Mouse (Mus musculus) embryonic facial prominence, embryonic 12.5 days (tissue): ENCODE results near the gene Csf2rb2. TPM values are rescaled to one million over a fixed set of nuclear protein-coding genes. Genes with fewer than 3 reads are reported as not detected.
"Not testable (repeated sequence)": the region's sequence is repeated elsewhere in the genome, so short reads cannot be mapped to it uniquely, and the experiment has no call there.

Experiments
- ATAC-seq: fragments of 200-750 bp; cut with Nextera tagmentation; 2 replicates; pipeline ENCODE4 v1.8.0; 2017; ENCODE audit not compliant: insufficient number of reproducible peaks, insufficient read depth, low FRiP score, low TSS enrichment
- H3K27ac ChIP-seq: fragments of 300-500 bp; sonication (generic); 2 replicates; pipeline ENCODE4 v1.5.1; 2016; ENCODE audit warnings: mild to moderate bottlenecking
- H3K27me3 ChIP-seq: fragments of 300-500 bp; sonication (generic); 2 replicates; pipeline ENCODE4 v1.6.1; 2016; ENCODE audit warnings: mild to moderate bottlenecking, moderate library complexity
- H3K36me3 ChIP-seq: fragments of 300-500 bp; sonication (generic); 2 replicates; pipeline ENCODE4 v1.6.1; 2016; ENCODE audit warnings: mild to moderate bottlenecking
- H3K4me1 ChIP-seq: fragments of 300-500 bp; sonication (generic); 2 replicates; pipeline ENCODE4 v1.6.1; 2016
- H3K4me2 ChIP-seq: fragments of 300-500 bp; sonication (generic); replicated peaks from 2 replicates; pipeline ENCODE4 v1.6.1; 2016; ENCODE audit warnings: mild to moderate bottlenecking, moderate library complexity
- H3K4me3 ChIP-seq: fragments of 300-500 bp; sonication (generic); 2 replicates; pipeline ENCODE4 v1.5.1; 2016; ENCODE audit warnings: mild to moderate bottlenecking
- H3K9ac ChIP-seq: fragments of 300-500 bp; sonication (generic); 2 replicates; pipeline ENCODE4 v1.6.1; 2016; ENCODE audit warnings: mild to moderate bottlenecking, moderate library complexity
- H3K9me3 ChIP-seq: fragments of 300-500 bp; sonication (generic); 2 replicates; pipeline ENCODE4 v1.6.1; 2016; ENCODE audit warnings: mild to moderate bottlenecking, moderate library complexity
- WGBS: fragments of 180-500 bp; shearing (Covaris S2); methylation state at CpG from one replicate; pipeline ENCODE4 v1.1.7; 2016; 5-methylcytosine and 5-hydroxymethylcytosine counted together
- polyA plus RNA-seq: library from polyadenylated mRNA; unstranded; fragments of >200 nt; fragmentation: Nextera tagmentation; extraction: Ambion mirVana; gene quantifications from 2 replicates; pipeline ENCODE4 v1.2.1, GENCODE M21; 2016

Csf2rb2 gene
- polyA plus RNA-seq, 1 experiment from 2014 or later: 0.35 TPM

GRCm38 (mm10) chr15:78310971-78311370, 5.5 kb upstream of the Csf2rb2 start:
- 70% methylated on average over 4 of the region's 4 CpGs for WGBS
- ATAC-seq: no peak
- H3K4me1 ChIP-seq: no peaks in the 10 kb centered on the region

GRCm38 (mm10) chr15:78309865-78310264, 4.3 kb upstream of the Csf2rb2 start:
- 20% methylated on average over 5 of the region's 5 CpGs for WGBS
- Histone ChIP-seq H3K27me3 (no peaks in the 10 kb centered on the region), H3K36me3 (no peaks in the 10 kb centered on the region), H3K4me1 (no peaks in the 10 kb centered on the region), H3K4me3 (no peak overlapping the region), H3K9me3 (no peaks in the 10 kb centered on the region), H3K4me2 (no peak overlapping the region), H3K27ac (no peak overlapping the region), H3K9ac (no peak overlapping the region)
- ATAC-seq: no peak

More at GRCm38 (mm10) chr15:78310971-78311370, 5.5 kb upstream of the Csf2rb2 start:
- H3K4me2 ChIP-seq: no peak overlapping the region
- no peaks in the 10 kb centered on the region for H3K27me3 ChIP-seq
- no peak overlapping the region for H3K4me3 ChIP-seq
- no peaks in the 10 kb centered on the region for H3K9me3 ChIP-seq
- H3K27ac ChIP-seq: no peak overlapping the region
- H3K36me3 ChIP-seq: no peaks in the 10 kb centered on the region
- no peak overlapping the region for H3K9ac ChIP-seq

GRCm38 (mm10) chr15:78303665-78304233, 1.8 kb downstream of the Csf2rb2 start:
- 89% methylated on average over 6 of the region's 6 CpGs for WGBS
- Histone ChIP-seq H3K4me3 (no peak overlapping the region), H3K4me2 (no peak overlapping the region), H3K27ac (no peak overlapping the region), H3K27me3 (no peaks in the 10 kb centered on the region), H3K4me1 (no peaks in the 10 kb centered on the region), H3K9ac (no peak overlapping the region), H3K36me3 (no peaks in the 10 kb centered on the region), H3K9me3 (no peaks in the 10 kb centered on the region)
- no peak for ATAC-seq

- Histone ChIP-seq H3K9me3 (no peaks in the 10 kb centered on the region), H3K27ac (no peak overlapping the region), H3K4me3 (no peak overlapping the region), H3K9ac (no peak overlapping the region), H3K36me3 (no peaks in the 10 kb centered on the region), H3K4me2 (no peak overlapping the region), H3K4me1 (no peaks in the 10 kb centered on the region), H3K27me3 (no peaks in the 10 kb centered on the region)
- no peak for ATAC-seq
- WGBS: 91% methylated on average over 4 of the region's 4 CpGs
Measured at GRCm38 (mm10) chr15:78302718-78303117, 2.8 kb downstream of the Csf2rb2 start.

- ATAC-seq: no peak
- Histone ChIP-seq H3K4me2 (no peak overlapping the region), H3K4me3 (no peak overlapping the region), H3K27me3 (no peaks in the 10 kb centered on the region), H3K9me3 (no peaks in the 10 kb centered on the region), H3K4me1 (no peaks in the 10 kb centered on the region), H3K27ac (no peak overlapping the region), H3K36me3 (no peaks in the 10 kb centered on the region), H3K9ac (no peak overlapping the region)
Measured at GRCm38 (mm10) chr15:78300773-78301172, 4.7 kb downstream of the Csf2rb2 start.

- Histone ChIP-seq H3K4me3 (no peak overlapping the region), H3K36me3 (no peaks in the 10 kb centered on the region), H3K4me1 (no peaks in the 10 kb centered on the region), H3K4me2 (no peak overlapping the region), H3K9ac (no peak overlapping the region), H3K27me3 (no peaks in the 10 kb centered on the region), H3K9me3 (no peaks in the 10 kb centered on the region), H3K27ac (no peak overlapping the region)
- no peak for ATAC-seq
- WGBS: 77% methylated on average over 3 of the region's 3 CpGs
Measured at GRCm38 (mm10) chr15:78299641-78300040, 5.9 kb downstream of the Csf2rb2 start.

GRCm38 (mm10) chr15:78298558-78298957, 7.0 kb downstream of the Csf2rb2 start:
- Histone ChIP-seq H3K4me1 (no peaks in the 10 kb centered on the region), H3K9me3 (no peaks in the 10 kb centered on the region), H3K36me3 (no peaks in the 10 kb centered on the region), H3K27ac (no peak overlapping the region), H3K27me3 (no peaks in the 10 kb centered on the region), H3K4me2 (no peak overlapping the region), H3K9ac (no peak overlapping the region), H3K4me3 (no peak overlapping the region)
- 79% methylated on average over 1 of the region's 1 CpGs for WGBS
- no peak for ATAC-seq

GRCm38 (mm10) chr15:78293716-78294115, 11.8 kb downstream of the Csf2rb2 start:
- Histone ChIP-seq H3K4me2 (no peak overlapping the region), H3K4me1 (no peaks in the 10 kb centered on the region), H3K27me3 (no peaks in the 10 kb centered on the region), H3K27ac (no peak overlapping the region), H3K4me3 (no peak overlapping the region), H3K9me3 (no peaks in the 10 kb centered on the region), H3K9ac (no peak overlapping the region), H3K36me3 (no peaks in the 10 kb centered on the region)
- 84% methylated on average over 4 of the region's 4 CpGs for WGBS
- no peak for ATAC-seq

- not testable (repeated sequence) for H3K4me1 ChIP-seq, H3K4me2 ChIP-seq, H3K4me3 ChIP-seq, ATAC-seq, H3K9ac ChIP-seq, H3K27ac ChIP-seq, H3K9me3 ChIP-seq, H3K36me3 ChIP-seq, H3K27me3 ChIP-seq
- WGBS: 13% methylated on average over 2 of the region's 2 CpGs
Measured at GRCm38 (mm10) chr15:78293228-78293627, 12.3 kb downstream of the Csf2rb2 start.

- not testable (repeated sequence) for H3K4me1 ChIP-seq, H3K9me3 ChIP-seq, H3K27me3 ChIP-seq, H3K36me3 ChIP-seq, H3K4me2 ChIP-seq, H3K9ac ChIP-seq, ATAC-seq, H3K27ac ChIP-seq, H3K4me3 ChIP-seq
- WGBS: 53% methylated on average over 5 of the region's 5 CpGs
Measured at GRCm38 (mm10) chr15:78289775-78290174, 15.7 kb downstream of the Csf2rb2 start.

- 79% methylated on average over 5 of the region's 5 CpGs for WGBS
- Histone ChIP-seq H3K9me3 (no peaks in the 10 kb centered on the region), H3K4me1 (no peaks in the 10 kb centered on the region), H3K4me3 (no peak overlapping the region), H3K4me2 (no peak overlapping the region), H3K27ac (no peak overlapping the region), H3K27me3 (no peaks in the 10 kb centered on the region), H3K36me3 (no peaks in the 10 kb centered on the region), H3K9ac (no peak overlapping the region)
- no peak for ATAC-seq
Measured at GRCm38 (mm10) chr15:78287941-78288340, 17.6 kb downstream of the Csf2rb2 start.

GRCm38 (mm10) chr15:78278308-78278707, 27.2 kb downstream of the Csf2rb2 start:
- 74% methylated on average over 2 of the region's 2 CpGs for WGBS

GRCm38 (mm10) chr15:78271208-78271607, 34.3 kb downstream of the Csf2rb2 start:
- no peak overlapping the region for H3K4me2 ChIP-seq
- ATAC-seq: no peak
- H3K36me3 ChIP-seq: no peaks in the 10 kb centered on the region
- H3K4me3 ChIP-seq: no peak overlapping the region
- no peaks in the 10 kb centered on the region for H3K27me3 ChIP-seq
- H3K9me3 ChIP-seq: no peaks in the 10 kb centered on the region
- H3K27ac ChIP-seq: no peak overlapping the region
- no peaks in the 10 kb centered on the region for H3K4me1 ChIP-seq
- no peak overlapping the region for H3K9ac ChIP-seq

More at GRCm38 (mm10) chr15:78278308-78278707, 27.2 kb downstream of the Csf2rb2 start:
- ATAC-seq: no peak
- Histone ChIP-seq H3K4me3 (no peak overlapping the region), H3K9me3 (no peaks in the 10 kb centered on the region), H3K4me1 (no peaks in the 10 kb centered on the region), H3K4me2 (no peak overlapping the region), H3K27me3 (no peaks in the 10 kb centered on the region), H3K9ac (no peak overlapping the region), H3K36me3 (no peaks in the 10 kb centered on the region), H3K27ac (no peak overlapping the region)
